Mouse (Mus musculus): ENCODE measurements around the gene 2810408A11Rik. TPM values are rescaled to one million over a fixed set of nuclear protein-coding genes. Genes with fewer than 3 reads are reported as not detected.

The 2810408A11Rik gene
- polyA plus RNA-seq, 1 experiment from 2014 or later: 13.0 TPM

DNA sequence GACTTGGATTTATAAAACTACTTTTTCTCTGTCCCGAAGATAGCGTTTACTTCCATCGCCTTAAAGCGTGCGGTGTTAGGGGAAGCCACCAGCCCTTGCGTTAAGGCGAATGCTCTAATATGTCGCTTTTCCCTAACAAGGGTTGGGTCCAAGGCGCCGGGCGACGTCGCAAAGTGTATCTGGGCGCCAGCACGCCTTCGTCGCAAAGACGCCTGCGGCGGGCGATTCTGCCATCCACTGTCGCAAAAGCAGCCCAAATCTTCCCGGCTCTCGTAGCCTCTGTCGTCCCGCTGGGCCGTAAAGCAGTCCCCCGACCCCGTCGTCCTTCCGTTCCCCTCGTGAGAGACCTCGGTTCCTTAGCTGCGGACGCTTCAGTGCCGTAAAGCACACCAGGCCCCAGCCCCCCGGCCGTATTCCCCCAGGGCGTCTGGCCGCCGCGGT, 639 bp upstream of the 2810408A11Rik start:
- peak overlapping the region; percentile 62 for H3K4me3 ChIP-seq (replicated peaks; ENCODE audit: low read depth, low read length)
- DNase-seq (ENCODE audit: low spot score): peak; percentile 99
- WGBS: under 1% methylated on average over 42 of the region's 42 CpGs
- peaks cover 24% of the 10 kb centered on the region for H3K36me3 ChIP-seq (ENCODE audit: insufficient read depth, low read length)
- H3K9ac ChIP-seq (ENCODE audit: low read depth, low read length): peak overlapping the region; percentile 77
- peaks cover 17% of the 10 kb centered on the region; the same call in 1 of the 2 replicates for H3K4me1 ChIP-seq (replicated peaks; ENCODE audit: insufficient read depth, low read length)
- TF ChIP-seq CTCF (IDR thresholded peaks at IDR 0.05; ENCODE audit: low read depth): no peak
- ATAC-seq (replicated peaks; ENCODE audit: low FRiP score, low read depth): peak; percentile 83
- H3K27ac ChIP-seq: peak overlapping the region; percentile 93
- H3K27me3 ChIP-seq (ENCODE audit: insufficient read depth, low read length): no peaks in the 10 kb centered on the region
- H3K4me2 ChIP-seq (ENCODE audit: low read length): peak overlapping the region; percentile 90
- H3K9me3 ChIP-seq (replicated peaks; ENCODE audit: low read length): no peaks in the 10 kb centered on the region

GRCm38 (mm10) chr11:69899870-69900269, 917 bp downstream of the 2810408A11Rik start:
- ATAC-seq (replicated peaks; ENCODE audit: low FRiP score, low read depth) (no peak), DNase-seq (ENCODE audit: low spot score) (no peak)
- Histone ChIP-seq H3K4me2 (ENCODE audit: low read length) (peak overlapping the region; percentile 90), H3K9ac (ENCODE audit: low read depth, low read length) (peak overlapping the region; percentile 77; the same call in 1 of the 2 replicates), H3K27ac (no peak overlapping the region), H3K27me3 (ENCODE audit: insufficient read depth, low read length) (no peaks in the 10 kb centered on the region), H3K4me3 (replicated peaks; ENCODE audit: low read depth, low read length) (peak overlapping the region; percentile 62), H3K36me3 (ENCODE audit: insufficient read depth, low read length) (peaks cover 11% of the 10 kb centered on the region), H3K4me1 (replicated peaks; ENCODE audit: insufficient read depth, low read length) (peaks cover 17% of the 10 kb centered on the region; the same call in 1 of the 2 replicates), H3K9me3 (replicated peaks; ENCODE audit: low read length) (no peaks in the 10 kb centered on the region)
- no peak for TF ChIP-seq CTCF (IDR thresholded peaks at IDR 0.05; ENCODE audit: low read depth)
- 15% methylated on average over 4 of the region's 4 CpGs for WGBS

DNA sequence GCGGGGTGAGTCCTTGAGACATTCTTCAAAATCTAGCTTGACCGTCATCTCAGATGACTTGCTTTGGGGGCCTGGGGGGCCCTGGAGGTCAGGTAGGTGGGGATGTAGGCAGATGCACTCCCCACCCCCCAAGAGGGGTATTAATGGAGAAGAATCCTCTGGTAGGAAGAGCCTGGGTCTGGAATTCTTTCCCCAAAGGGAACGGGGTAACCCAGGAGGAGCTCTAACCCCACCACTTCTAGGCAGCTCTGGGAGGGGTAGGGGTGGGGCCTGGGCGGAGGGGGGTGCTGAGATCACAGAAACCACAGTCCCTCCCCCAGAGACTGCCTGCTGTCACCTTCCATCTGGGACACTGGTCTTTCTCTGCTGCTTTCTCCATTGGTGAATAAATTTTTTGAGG, 5.5 kb downstream of the 2810408A11Rik start, which contains the start of gene Acap1:
Acap1 (minus strand) TSS at position 249 of the 400 bp plus-strand sequence.
- peak; percentile 25; the same call in 1 of the 2 replicates for ATAC-seq (replicated peaks; ENCODE audit: low FRiP score, low read depth)
- H3K4me3 ChIP-seq (replicated peaks; ENCODE audit: low read depth, low read length): no peak within 1 kb of the TSS
- no peak within 1 kb of the TSS for H3K9ac ChIP-seq (ENCODE audit: low read depth, low read length)
- 73% methylated on average over 4 of the region's 4 CpGs for WGBS
- no peak for TF ChIP-seq CTCF (IDR thresholded peaks at IDR 0.05; ENCODE audit: low read depth)
- no peak for DNase-seq (ENCODE audit: low spot score)
- peaks cover 6% of the 10 kb centered on the region; the same call in 1 of the 2 replicates for H3K4me1 ChIP-seq (replicated peaks; ENCODE audit: insufficient read depth, low read length)
- H3K4me2 ChIP-seq (ENCODE audit: low read length): no peak within 1 kb of the TSS
- H3K27me3 ChIP-seq (ENCODE audit: insufficient read depth, low read length): no peaks in the 10 kb centered on the region
- no peaks in the 10 kb centered on the region for H3K36me3 ChIP-seq (ENCODE audit: insufficient read depth, low read length)
- H3K27ac ChIP-seq: no peak within 1 kb of the TSS; the same call in 1 of the 2 replicates
- no peaks in the 10 kb centered on the region for H3K9me3 ChIP-seq (replicated peaks; ENCODE audit: low read length)

GRCm38 (mm10) chr11:69894671-69895070, 6.1 kb downstream of the 2810408A11Rik start:
- Histone ChIP-seq H3K4me3 (replicated peaks; ENCODE audit: low read depth, low read length) (no peak overlapping the region), H3K27ac (no peak overlapping the region; the same call in 1 of the 2 replicates), H3K4me2 (ENCODE audit: low read length) (no peak overlapping the region), H3K9me3 (replicated peaks; ENCODE audit: low read length) (no peaks in the 10 kb centered on the region), H3K4me1 (replicated peaks; ENCODE audit: insufficient read depth, low read length) (peaks cover 3% of the 10 kb centered on the region; the same call in 1 of the 2 replicates), H3K9ac (ENCODE audit: low read depth, low read length) (no peak overlapping the region), H3K27me3 (ENCODE audit: insufficient read depth, low read length) (no peaks in the 10 kb centered on the region), H3K36me3 (ENCODE audit: insufficient read depth, low read length) (no peaks in the 10 kb centered on the region)
- no peak for TF ChIP-seq CTCF (IDR thresholded peaks at IDR 0.05; ENCODE audit: low read depth)
- ATAC-seq (replicated peaks; ENCODE audit: low FRiP score, low read depth): no peak
- no peak for DNase-seq (ENCODE audit: low spot score)
- 65% methylated on average over 5 of the region's 5 CpGs for WGBS

- Histone ChIP-seq H3K36me3 (ENCODE audit: insufficient read depth, low read length) (no peaks in the 10 kb centered on the region), H3K4me3 (replicated peaks; ENCODE audit: low read depth, low read length) (no peak overlapping the region), H3K27ac (no peak overlapping the region), H3K4me2 (ENCODE audit: low read length) (no peak overlapping the region), H3K9ac (ENCODE audit: low read depth, low read length) (no peak overlapping the region), H3K4me1 (replicated peaks; ENCODE audit: insufficient read depth, low read length) (no peaks in the 10 kb centered on the region), H3K27me3 (ENCODE audit: insufficient read depth, low read length) (no peaks in the 10 kb centered on the region), H3K9me3 (replicated peaks; ENCODE audit: low read length) (no peaks in the 10 kb centered on the region)
- no peak for TF ChIP-seq CTCF (IDR thresholded peaks at IDR 0.05; ENCODE audit: low read depth)
- no peak for ATAC-seq (replicated peaks; ENCODE audit: low FRiP score, low read depth)
- no peak for DNase-seq (ENCODE audit: low spot score)
- 76% methylated on average over 4 of the region's 4 CpGs for WGBS
These were observed 9.3 kb downstream of the 2810408A11Rik start for GRCm38 (mm10) chr11:69891482-69891881.

DNA sequence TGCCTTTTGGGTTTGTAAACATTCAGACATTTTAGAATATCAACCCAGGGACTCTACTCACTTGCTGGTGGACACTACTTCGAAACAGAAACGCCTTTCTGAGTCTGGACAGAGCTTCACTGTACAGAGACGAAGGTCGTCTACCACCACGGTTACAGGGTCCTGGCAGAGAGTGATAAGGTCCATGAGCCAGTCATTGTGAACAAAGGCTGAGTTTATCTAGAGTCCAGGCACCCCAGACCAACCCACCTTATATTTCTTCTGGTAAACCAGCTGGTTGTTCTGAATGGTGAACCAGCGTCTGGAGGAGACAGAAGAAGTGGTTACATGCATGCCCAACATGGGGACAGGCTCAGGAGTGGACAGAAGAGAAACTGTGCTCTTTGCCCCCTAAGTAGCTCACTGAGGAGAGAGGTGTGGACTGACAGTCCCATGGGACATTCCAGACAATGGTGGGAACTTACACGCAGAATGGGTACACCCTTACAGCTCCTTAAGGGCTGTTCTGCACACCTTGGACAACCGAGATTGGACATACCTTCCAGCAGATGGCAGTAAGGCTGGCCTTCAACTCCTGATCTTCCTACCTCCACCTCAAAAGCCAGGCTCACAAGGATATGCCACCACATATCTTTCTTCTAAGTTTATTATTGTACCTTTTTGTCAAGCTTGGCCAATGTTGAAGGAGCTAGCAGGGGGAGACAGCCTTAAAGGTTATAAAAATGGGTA, 13.7 kb downstream of the 2810408A11Rik start:
- Histone ChIP-seq H3K4me2 (ENCODE audit: low read length) (no peak overlapping the region), H3K9ac (ENCODE audit: low read depth, low read length) (no peak overlapping the region), H3K36me3 (ENCODE audit: insufficient read depth, low read length) (no peaks in the 10 kb centered on the region), H3K4me3 (replicated peaks; ENCODE audit: low read depth, low read length) (no peak overlapping the region), H3K4me1 (replicated peaks; ENCODE audit: insufficient read depth, low read length) (no peaks in the 10 kb centered on the region), H3K9me3 (replicated peaks; ENCODE audit: low read length) (no peaks in the 10 kb centered on the region), H3K27me3 (ENCODE audit: insufficient read depth, low read length) (no peaks in the 10 kb centered on the region), H3K27ac (no peak overlapping the region)
- ATAC-seq (replicated peaks; ENCODE audit: low FRiP score, low read depth) (no peak), DNase-seq (ENCODE audit: low spot score) (no peak)
- WGBS: 71% methylated on average over 8 of the region's 8 CpGs
- peak; percentile 77 for TF ChIP-seq CTCF (IDR thresholded peaks at IDR 0.05; ENCODE audit: low read depth)
